Mouse (Mus musculus) embryonic facial prominence, embryonic 14.5 days (tissue): Measurements from ENCODE around the gene Ldlr. TPM values are rescaled to one million over a fixed set of nuclear protein-coding genes. Genes with fewer than 3 reads are reported as not detected.

Experiments
- ATAC-seq: fragments of 200-750 bp; cut with Nextera tagmentation; 2 replicates; pipeline ENCODE4 v1.8.0; 2017; ENCODE audit warnings: low read depth, moderate number of reproducible peaks, moderate TSS enrichment
- DNase-seq: peaks from one replicate; pipeline ENCODE4 v3.0.0-alpha.2; 2015; ENCODE audit warnings: low spot score
- H3K27ac ChIP-seq: fragments of 300-500 bp; sonication (generic); replicated peaks from 2 replicates; pipeline ENCODE4 v1.5.1; 2014; ENCODE audit warnings: low read depth, mild to moderate bottlenecking, low read length, moderate library complexity
- H3K27me3 ChIP-seq: fragments of 300-500 bp; sonication (generic); replicated peaks from 2 replicates; pipeline ENCODE4 v1.6.1; 2014; ENCODE audit warnings: low read length; ENCODE audit not compliant: control insufficient read depth, insufficient read depth
- H3K36me3 ChIP-seq: fragments of 300-500 bp; sonication (generic); 2 replicates; pipeline ENCODE4 v1.6.1; 2014; ENCODE audit warnings: low read length, mixed read lengths; ENCODE audit not compliant: control insufficient read depth, insufficient read depth
- H3K4me1 ChIP-seq: fragments of 300-500 bp; sonication (generic); 2 replicates; pipeline ENCODE4 v1.6.1; 2014; ENCODE audit warnings: antibody characterized with exemption, low read length; ENCODE audit not compliant: control insufficient read depth, insufficient read depth
- H3K4me2 ChIP-seq: fragments of 300-500 bp; sonication (generic); 2 replicates; pipeline ENCODE4 v1.6.1; 2014; ENCODE audit warnings: low read depth, mild to moderate bottlenecking, low read length, moderate library complexity, mixed read lengths
- H3K4me3 ChIP-seq: fragments of 300-500 bp; sonication (generic); 2 replicates; pipeline ENCODE4 v1.5.1; 2014; ENCODE audit warnings: low read depth, mild to moderate bottlenecking, low read length
- H3K9ac ChIP-seq: fragments of 300-500 bp; sonication (generic); 2 replicates; pipeline ENCODE4 v1.6.1; 2014; ENCODE audit warnings: low read depth, mild to moderate bottlenecking, low read length, moderate library complexity, mixed read lengths
- H3K9me3 ChIP-seq: fragments of 300-500 bp; sonication (generic); 2 replicates; pipeline ENCODE4 v1.6.1; 2016; ENCODE audit warnings: low read length; ENCODE audit not compliant: control insufficient read depth
- WGBS: fragments of 180-500 bp; shearing (Covaris S2); extraction: QIAGEN DNeasy Blood & Tissue Kit; methylation state at CpG from one replicate; pipeline ENCODE4 v1.1.7; 2014; 5-methylcytosine and 5-hydroxymethylcytosine counted together
- polyA plus RNA-seq: library from polyadenylated mRNA; unstranded; fragments of >200 nt; fragmentation: Nextera tagmentation; extraction: Ambion mirVana; gene quantifications from 2 replicates; pipeline ENCODE4 v1.2.1, GENCODE M21; 2014

Ldlr gene
- polyA plus RNA-seq, 1 experiment from 2014 or later: 14.1 TPM

- Histone ChIP-seq H3K9ac (no peak overlapping the region), H3K9me3 (no peaks in the 10 kb centered on the region), H3K4me1 (no peaks in the 10 kb centered on the region), H3K4me2 (no peak overlapping the region), H3K4me3 (no peak overlapping the region), H3K27me3 (no peaks in the 10 kb centered on the region), H3K36me3 (peaks cover 85% of the 10 kb centered on the region), H3K27ac (no peak overlapping the region)
- ATAC-seq: no peak
- WGBS: 95% methylated on average over 9 of the region's 9 CpGs
- DNase-seq: no peak
Measured at GRCm38 (mm10) chr9:21732288-21732687, 9.0 kb downstream of the Ldlr start.

- Histone ChIP-seq H3K4me1 (no peaks in the 10 kb centered on the region), H3K9me3 (no peaks in the 10 kb centered on the region), H3K4me3 (no peak overlapping the region), H3K36me3 (peaks cover 91% of the 10 kb centered on the region), H3K27me3 (no peaks in the 10 kb centered on the region), H3K9ac (no peak overlapping the region), H3K4me2 (no peak overlapping the region), H3K27ac (no peak overlapping the region)
- ATAC-seq (no peak), DNase-seq (no peak)
- WGBS: 91% methylated on average over 17 of the region's 17 CpGs
Measured at GRCm38 (mm10) chr9:21733446-21733845, 10.2 kb downstream of the Ldlr start.

GRCm38 (mm10) chr9:21733989-21734388 is 10.7 kb downstream of the Ldlr start:
- Histone ChIP-seq H3K9me3 (no peaks in the 10 kb centered on the region), H3K4me1 (no peaks in the 10 kb centered on the region), H3K27me3 (no peaks in the 10 kb centered on the region), H3K27ac (no peak overlapping the region), H3K36me3 (peaks cover 92% of the 10 kb centered on the region), H3K9ac (no peak overlapping the region), H3K4me3 (no peak overlapping the region), H3K4me2 (no peak overlapping the region)
- ATAC-seq: no peak
- WGBS: 96% methylated on average over 7 of the region's 7 CpGs
- DNase-seq: no peak

- ATAC-seq: no peak
Measured at GRCm38 (mm10) chr9:21735126-21735525, 11.8 kb downstream of the Ldlr start.

GRCm38 (mm10) chr9:21736580-21736979 is 13.3 kb downstream of the Ldlr start:
- ATAC-seq (no peak), DNase-seq (no peak)
- no peaks in the 10 kb centered on the region for H3K4me1 ChIP-seq
- no peak overlapping the region for H3K4me2 ChIP-seq
- H3K9me3 ChIP-seq: no peaks in the 10 kb centered on the region
- no peak overlapping the region for H3K9ac ChIP-seq
- no peak overlapping the region for H3K27ac ChIP-seq
- H3K36me3 ChIP-seq: peaks cover 96% of the 10 kb centered on the region
- WGBS: 90% methylated on average over 3 of the region's 3 CpGs
- no peak overlapping the region for H3K4me3 ChIP-seq
- no peaks in the 10 kb centered on the region for H3K27me3 ChIP-seq

More at GRCm38 (mm10) chr9:21735126-21735525, 11.8 kb downstream of the Ldlr start:
- H3K4me1 ChIP-seq: no peaks in the 10 kb centered on the region
- H3K27me3 ChIP-seq: no peaks in the 10 kb centered on the region
- H3K4me2 ChIP-seq: no peak overlapping the region
- peaks cover 95% of the 10 kb centered on the region for H3K36me3 ChIP-seq
- no peak overlapping the region for H3K4me3 ChIP-seq
- no peak for DNase-seq
- no peaks in the 10 kb centered on the region for H3K9me3 ChIP-seq
- no peak overlapping the region for H3K27ac ChIP-seq
- H3K9ac ChIP-seq: no peak overlapping the region
- 87% methylated on average over 14 of the region's 14 CpGs for WGBS

DNA sequence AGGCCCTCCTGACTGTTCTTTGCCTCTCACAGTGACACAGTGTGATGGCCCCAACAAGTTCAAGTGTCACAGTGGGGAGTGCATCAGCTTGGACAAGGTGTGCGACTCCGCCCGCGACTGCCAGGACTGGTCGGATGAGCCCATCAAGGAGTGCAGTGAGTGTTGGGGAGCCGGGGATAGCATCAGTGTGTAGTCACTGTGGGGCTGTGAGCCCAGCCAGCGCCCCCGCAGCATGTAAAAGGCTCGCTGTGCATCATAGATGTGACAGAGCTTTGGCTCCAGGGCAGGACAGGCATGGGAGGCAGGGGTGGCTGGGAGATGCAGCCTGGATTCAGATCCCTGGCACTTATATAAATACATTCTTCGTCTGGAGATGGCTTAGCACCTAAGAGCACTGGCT is 13.9 kb downstream of the Ldlr start:
- Histone ChIP-seq H3K9me3 (no peaks in the 10 kb centered on the region), H3K36me3 (peaks cover 96% of the 10 kb centered on the region), H3K4me1 (no peaks in the 10 kb centered on the region), H3K4me2 (no peak overlapping the region), H3K27ac (no peak overlapping the region), H3K9ac (no peak overlapping the region), H3K27me3 (no peaks in the 10 kb centered on the region), H3K4me3 (no peak overlapping the region)
- DNase-seq (no peak), ATAC-seq (no peak)
- WGBS: 85% methylated on average over 9 of the region's 10 CpGs

GRCm38 (mm10) chr9:21738776-21739175 is 15.5 kb downstream of the Ldlr start:
- Histone ChIP-seq H3K9me3 (no peaks in the 10 kb centered on the region), H3K36me3 (peaks cover 93% of the 10 kb centered on the region), H3K27ac (no peak overlapping the region), H3K4me3 (no peak overlapping the region), H3K4me1 (no peaks in the 10 kb centered on the region), H3K27me3 (no peaks in the 10 kb centered on the region), H3K4me2 (no peak overlapping the region), H3K9ac (no peak overlapping the region)
- ATAC-seq: no peak
- no peak for DNase-seq
- WGBS: 91% methylated on average over 7 of the region's 7 CpGs

- Histone ChIP-seq H3K9ac (no peak overlapping the region), H3K9me3 (no peaks in the 10 kb centered on the region), H3K36me3 (peaks cover 93% of the 10 kb centered on the region), H3K4me3 (no peak overlapping the region), H3K4me1 (no peaks in the 10 kb centered on the region), H3K4me2 (no peak overlapping the region), H3K27me3 (no peaks in the 10 kb centered on the region), H3K27ac (no peak overlapping the region)
- 94% methylated on average over 14 of the region's 14 CpGs for WGBS
- no peak for ATAC-seq
- DNase-seq: no peak
Measured at GRCm38 (mm10) chr9:21740427-21740826, 17.1 kb downstream of the Ldlr start.

DNA sequence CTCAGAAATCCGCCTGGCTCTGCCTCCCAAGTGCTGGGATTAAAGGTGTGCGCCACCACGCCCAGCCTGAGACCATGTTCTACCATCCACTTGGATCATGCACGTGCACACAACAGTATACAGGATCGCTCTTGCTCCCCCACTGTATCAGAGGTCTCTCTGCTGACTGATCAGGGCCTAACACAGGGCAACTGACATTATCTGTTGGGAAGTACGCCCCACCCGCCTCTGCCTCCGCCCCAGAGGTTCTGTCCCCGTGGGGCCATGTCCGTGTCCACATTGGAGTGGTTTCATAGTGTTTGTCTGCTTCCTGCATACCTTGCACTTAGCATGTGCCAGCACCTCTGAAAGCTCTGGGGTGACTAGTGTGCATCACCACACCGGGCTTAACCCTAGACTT is 18.2 kb downstream of the Ldlr start:
- H3K27ac ChIP-seq: no peak overlapping the region
- H3K4me3 ChIP-seq: no peak overlapping the region
- H3K4me2 ChIP-seq: no peak overlapping the region
- H3K9me3 ChIP-seq: no peaks in the 10 kb centered on the region
- ATAC-seq (no peak), DNase-seq (no peak)
- H3K4me1 ChIP-seq: no peaks in the 10 kb centered on the region
- H3K27me3 ChIP-seq: no peaks in the 10 kb centered on the region
- no peak overlapping the region for H3K9ac ChIP-seq
- 94% methylated on average over 10 of the region's 11 CpGs for WGBS
- peaks cover 94% of the 10 kb centered on the region for H3K36me3 ChIP-seq
